Mouse (Mus musculus): Measurements from ENCODE around the gene Krt88.

DNA sequence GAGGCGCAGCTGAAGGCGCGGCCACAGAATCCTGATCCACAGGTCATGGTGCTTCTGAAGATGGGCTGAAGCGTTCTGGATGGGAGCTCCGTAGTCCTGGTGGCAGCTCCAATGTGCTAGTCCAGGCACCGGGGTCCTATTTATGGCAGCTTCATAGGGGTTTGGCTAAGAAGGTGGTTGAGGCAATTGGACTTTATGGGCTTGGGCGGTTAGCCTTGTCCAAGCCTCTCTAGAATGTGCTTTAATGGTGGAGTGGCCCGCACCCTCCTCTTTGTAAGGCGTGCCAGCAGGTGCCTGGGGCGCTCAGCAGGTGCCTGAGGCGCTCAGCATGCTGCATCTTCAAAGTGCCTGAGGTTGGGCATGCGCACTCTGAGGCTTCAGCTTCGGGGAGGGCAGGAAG lies 16.1 kb downstream of the Krt88 start, which contains the start of gene Krt81:
- TF ChIP-seq CTCF (IDR thresholded peaks at IDR 0.05; ENCODE audit: borderline replicate concordance, control insufficient read depth, extremely low read depth, insufficient read depth, low read length, poor library complexity): no peak
- no peak for TF ChIP-seq POLR2A (IDR thresholded peaks at IDR 0.05; ENCODE audit: control insufficient read depth, extremely low read depth, insufficient read depth, low read length, poor library complexity)
